Mouse (Mus musculus): ENCODE measurements around the gene F3.

DNA sequence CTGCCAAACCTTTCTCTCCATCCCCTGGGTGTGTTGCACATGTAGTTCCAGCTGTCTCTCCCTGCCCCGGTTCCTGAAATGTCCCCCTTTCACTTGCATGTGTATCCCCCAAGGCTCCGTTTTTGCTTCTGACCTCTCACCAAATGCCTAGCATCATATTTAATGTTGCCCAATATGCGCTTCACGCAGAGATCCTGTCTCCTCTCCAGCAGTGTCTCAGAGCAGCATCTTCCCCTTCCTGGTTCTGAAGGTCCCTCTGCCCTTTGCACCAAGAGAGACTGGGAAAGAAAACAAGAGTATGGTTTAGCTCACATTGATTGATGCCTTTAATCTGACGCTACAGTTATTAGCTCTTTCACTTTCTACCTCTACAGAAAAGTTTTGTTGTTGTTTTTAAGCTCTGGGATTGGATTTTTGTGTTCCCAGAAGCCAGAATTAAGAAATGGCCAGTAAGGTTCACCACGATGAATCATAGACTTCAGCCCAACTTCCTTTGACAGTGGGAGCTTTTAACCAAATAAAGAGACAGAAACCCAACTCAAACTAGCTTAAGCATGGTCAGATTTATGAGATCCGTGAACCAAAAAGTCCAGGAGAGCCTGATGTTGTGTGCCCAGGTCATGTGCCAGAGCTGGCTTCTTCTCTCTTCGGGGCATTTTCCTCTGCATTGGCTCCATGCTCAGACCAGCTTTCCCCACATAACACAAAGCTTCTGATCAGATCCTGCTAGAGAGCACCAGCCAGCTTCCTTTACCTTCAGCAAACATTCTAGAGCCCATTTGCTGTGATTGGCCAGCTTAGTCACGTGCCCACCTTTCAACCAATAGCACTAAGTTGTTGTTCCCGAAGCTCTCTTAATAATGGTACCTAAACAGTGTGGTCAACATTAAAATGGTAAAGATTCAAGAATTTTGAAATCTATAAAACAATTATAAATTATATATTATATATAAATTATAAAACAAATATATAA lies 40.6 kb upstream of the F3 start:
- TF ChIP-seq CTCF (IDR thresholded peaks at IDR 0.05; ENCODE audit: low read depth) (no peak), EP300 (optimal IDR thresholded peaks at IDR 0.05) (no peak)
